Mouse (Mus musculus) embryonic fibroblast, embryonic 13.5 days (primary cell): Measurements from ENCODE around the gene Nfatc4.

Source experiments
- CTCF ChIP-seq: IDR thresholded peaks from 2 replicates; pipeline ENCODE4 v1.5.1; 2011; ENCODE audit warnings: mild to moderate bottlenecking, control low read depth, low read length, moderate library complexity, borderline replicate concordance; ENCODE audit not compliant: insufficient read depth
- POLR2A ChIP-seq: IDR thresholded peaks from 2 replicates; pipeline ENCODE4 v1.6.1; 2011; ENCODE audit warnings: low read depth, mild to moderate bottlenecking, control low read depth, low read length, moderate library complexity

DNA sequence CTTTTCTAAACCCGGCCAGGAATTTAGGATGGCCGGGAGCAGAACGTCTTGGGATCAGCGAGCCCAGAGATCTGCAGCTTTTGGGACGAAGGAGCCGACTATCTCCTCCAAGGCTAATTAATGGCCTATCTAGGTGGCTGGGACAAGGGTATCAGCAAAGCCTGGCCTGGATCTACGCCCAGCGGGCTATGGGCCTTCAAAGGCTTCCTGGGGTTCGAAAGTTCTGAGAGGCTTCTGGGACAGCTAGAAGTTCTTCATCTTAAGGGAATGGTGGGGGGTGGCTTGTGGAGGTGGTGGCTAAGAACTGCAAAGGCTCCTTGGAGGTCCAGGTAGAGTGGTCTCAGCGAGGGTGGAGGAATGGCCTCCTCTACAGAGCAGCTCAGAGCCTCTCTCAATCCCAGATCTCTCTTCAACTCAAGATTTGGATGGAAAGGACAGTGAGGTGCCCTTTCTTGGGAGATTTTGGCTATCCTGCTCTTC, 1.1 kb downstream of the Nfatc4 start:
- TF ChIP-seq CTCF (no peak), POLR2A (peak; percentile 39; the same call in 1 of the 2 replicates)
